Mouse (Mus musculus) forebrain, embryonic 15.5 days (tissue): ENCODE measurements at regions not wholly inside any gene's neighbourhood (a gene's known extent, or its start where the extent isn't known, plus 50 kb on each side); places are given as distances from the start of the nearest gene placed in this dataset.
A peak's percentile ranks its signal among the peaks of the same experiment; 100 is the strongest.

ENCODE experiments used
- ATAC-seq: fragments of 200-750 bp; cut with Nextera tagmentation; replicated peaks from 2 replicates; pipeline ENCODE4 v1.8.0; 2017; ENCODE audit warnings: mild to moderate bottlenecking, moderate TSS enrichment, moderate library complexity
- H3K27ac ChIP-seq: fragments of 300-500 bp; sonication (generic); replicated peaks from 2 replicates; pipeline ENCODE4 v1.5.1; 2015; ENCODE audit warnings: mild to moderate bottlenecking, inconsistent platforms
- H3K27me3 ChIP-seq: fragments of 300-500 bp; sonication (generic); 2 replicates; pipeline ENCODE4 v1.6.1; 2015; ENCODE audit warnings: inconsistent platforms
- H3K36me3 ChIP-seq: fragments of 300-500 bp; sonication (generic); 2 replicates; pipeline ENCODE4 v1.6.1; 2015; ENCODE audit warnings: mild to moderate bottlenecking, inconsistent platforms
- H3K4me1 ChIP-seq: fragments of 300-500 bp; sonication (generic); 2 replicates; pipeline ENCODE4 v1.6.1; 2015; ENCODE audit warnings: inconsistent platforms
- H3K4me2 ChIP-seq: fragments of 300-500 bp; sonication (generic); replicated peaks from 2 replicates; pipeline ENCODE4 v1.6.1; 2015; ENCODE audit warnings: mild to moderate bottlenecking, inconsistent platforms
- H3K4me3 ChIP-seq: fragments of 300-500 bp; sonication (generic); 2 replicates; pipeline ENCODE4 v1.5.1; 2015; ENCODE audit warnings: mild to moderate bottlenecking, inconsistent platforms
- H3K9ac ChIP-seq: fragments of 300-500 bp; sonication (generic); replicated peaks from 2 replicates; pipeline ENCODE4 v1.6.1; 2015; ENCODE audit warnings: mild to moderate bottlenecking, inconsistent platforms
- H3K9me3 ChIP-seq: fragments of 300-500 bp; sonication (generic); 2 replicates; pipeline ENCODE4 v1.6.1; 2016; ENCODE audit warnings: inconsistent platforms
- WGBS: fragments of 180-500 bp; shearing (Covaris S2); methylation state at CpG from one replicate; pipeline ENCODE4 v1.1.7; 2015; ENCODE audit warnings: mixed read lengths; 5-methylcytosine and 5-hydroxymethylcytosine counted together

- no peak overlapping the region for H3K27ac ChIP-seq
- no peaks in the 10 kb centered on the region for H3K9me3 ChIP-seq
- no peak for ATAC-seq
- no peak overlapping the region for H3K4me2 ChIP-seq
- no peaks in the 10 kb centered on the region for H3K27me3 ChIP-seq
- no peaks in the 10 kb centered on the region for H3K4me1 ChIP-seq
- no peak overlapping the region for H3K4me3 ChIP-seq
- no peak overlapping the region for H3K9ac ChIP-seq
- H3K36me3 ChIP-seq = no peaks in the 10 kb centered on the region
Measured at GRCm38 (mm10) chr13:82930010-82930409, 573.8 kb upstream of the Mef2c start.

GRCm38 (mm10) chr13:82937856-82938255, 566.0 kb upstream of the Mef2c start:
- Histone ChIP-seq H3K4me3 (no peak overlapping the region), H3K4me1 (peaks cover 3% of the 10 kb centered on the region; the same call in 1 of the 2 replicates), H3K27ac (no peak overlapping the region), H3K4me2 (no peak overlapping the region), H3K9me3 (no peaks in the 10 kb centered on the region), H3K9ac (no peak overlapping the region), H3K36me3 (no peaks in the 10 kb centered on the region), H3K27me3 (no peaks in the 10 kb centered on the region)
- no peak for ATAC-seq
- 92% methylated on average over 3 of the region's 3 CpGs for WGBS

- no peaks in the 10 kb centered on the region for H3K36me3 ChIP-seq
- WGBS = 36% methylated on average over 11 of the region's 11 CpGs
- no peak overlapping the region for H3K27ac ChIP-seq
- H3K4me3 ChIP-seq = no peak overlapping the region
- H3K4me1 ChIP-seq = peaks cover 4% of the 10 kb centered on the region; the same call in 1 of the 2 replicates
- 0 out of 2 replicates have a peak overlapping the region, but pooled peaks have one; percentile 12 for H3K4me2 ChIP-seq
- no peaks in the 10 kb centered on the region for H3K9me3 ChIP-seq
- H3K9ac ChIP-seq = no peak overlapping the region
- ATAC-seq = no peak
- H3K27me3 ChIP-seq = no peaks in the 10 kb centered on the region
Measured at GRCm38 (mm10) chr13:82942691-82943341, 561.0 kb upstream of the Mef2c start.

DNA sequence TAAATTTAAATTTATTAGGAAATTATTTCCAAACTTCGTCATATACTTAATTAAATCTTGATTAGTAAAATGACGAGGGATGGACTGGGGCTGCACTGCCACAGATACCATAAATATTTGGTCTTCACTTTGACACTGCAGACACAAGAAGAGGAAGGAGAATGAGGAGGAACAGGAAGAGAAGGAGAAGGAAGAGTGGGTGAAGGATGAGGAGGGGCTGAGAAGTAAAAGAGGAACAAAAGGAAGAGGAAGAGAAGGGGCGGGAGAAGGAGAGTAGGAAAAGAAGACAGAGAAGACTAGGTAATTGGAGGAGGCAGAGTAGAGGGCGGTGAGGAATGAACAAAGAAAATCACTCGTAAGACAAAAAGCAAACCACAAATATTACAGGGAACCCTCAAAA, 556.9 kb upstream of the Mef2c start:
- H3K27me3 ChIP-seq = no peaks in the 10 kb centered on the region
- ATAC-seq = no peak
- no peak overlapping the region for H3K4me2 ChIP-seq
- no peak overlapping the region for H3K9ac ChIP-seq
- peaks cover 4% of the 10 kb centered on the region; the same call in 1 of the 2 replicates for H3K4me1 ChIP-seq
- no peaks in the 10 kb centered on the region for H3K36me3 ChIP-seq
- H3K27ac ChIP-seq = no peak overlapping the region
- H3K4me3 ChIP-seq = no peak overlapping the region
- WGBS = 96% methylated on average over 5 of the region's 5 CpGs
- H3K9me3 ChIP-seq = no peaks in the 10 kb centered on the region

DNA sequence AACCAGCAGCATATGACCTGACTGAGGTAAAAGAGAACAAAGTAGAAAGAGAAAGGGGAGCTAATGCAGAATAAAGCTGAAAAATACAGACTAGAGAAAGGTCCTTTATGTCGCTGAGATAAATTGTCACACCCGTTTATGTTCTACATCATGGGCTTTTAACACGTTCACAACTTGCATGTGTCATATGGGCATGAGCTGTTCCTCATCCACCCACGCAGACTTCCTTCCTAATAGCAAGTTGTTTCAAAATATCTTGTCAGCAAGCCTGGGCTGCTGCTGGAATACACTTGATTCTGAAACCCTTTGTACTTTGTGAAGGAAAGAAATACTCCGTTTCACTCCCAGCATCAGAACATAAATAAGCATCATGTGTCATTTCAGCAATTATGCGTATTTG, 554.3 kb upstream of the Mef2c start:
- WGBS = 79% methylated on average over 6 of the region's 6 CpGs
- no peak for ATAC-seq

GRCm38 (mm10) chr13:82962333-82962732, 541.5 kb upstream of the Mef2c start:
- no peak overlapping the region for H3K27ac ChIP-seq
- H3K4me2 ChIP-seq = no peak overlapping the region
- no peak overlapping the region for H3K9ac ChIP-seq
- 76% methylated on average over 3 of the region's 3 CpGs for WGBS
- ATAC-seq = no peak
- no peak overlapping the region for H3K4me3 ChIP-seq
- no peaks in the 10 kb centered on the region for H3K4me1 ChIP-seq
- no peaks in the 10 kb centered on the region for H3K36me3 ChIP-seq
- no peaks in the 10 kb centered on the region for H3K9me3 ChIP-seq
- no peaks in the 10 kb centered on the region for H3K27me3 ChIP-seq

More for the DNA sequence above, 554.3 kb upstream of the Mef2c start:
- Histone ChIP-seq H3K9me3 (no peaks in the 10 kb centered on the region), H3K4me2 (no peak overlapping the region), H3K36me3 (no peaks in the 10 kb centered on the region), H3K27me3 (no peaks in the 10 kb centered on the region), H3K27ac (no peak overlapping the region), H3K9ac (no peak overlapping the region), H3K4me3 (no peak overlapping the region), H3K4me1 (no peaks in the 10 kb centered on the region)

- ATAC-seq = peak; percentile 91
- peaks cover 3% of the 10 kb centered on the region; the same call in 1 of the 2 replicates for H3K9me3 ChIP-seq
Measured at GRCm38 (mm10) chr13:82971722-82972121, 532.1 kb upstream of the Mef2c start.

DNA sequence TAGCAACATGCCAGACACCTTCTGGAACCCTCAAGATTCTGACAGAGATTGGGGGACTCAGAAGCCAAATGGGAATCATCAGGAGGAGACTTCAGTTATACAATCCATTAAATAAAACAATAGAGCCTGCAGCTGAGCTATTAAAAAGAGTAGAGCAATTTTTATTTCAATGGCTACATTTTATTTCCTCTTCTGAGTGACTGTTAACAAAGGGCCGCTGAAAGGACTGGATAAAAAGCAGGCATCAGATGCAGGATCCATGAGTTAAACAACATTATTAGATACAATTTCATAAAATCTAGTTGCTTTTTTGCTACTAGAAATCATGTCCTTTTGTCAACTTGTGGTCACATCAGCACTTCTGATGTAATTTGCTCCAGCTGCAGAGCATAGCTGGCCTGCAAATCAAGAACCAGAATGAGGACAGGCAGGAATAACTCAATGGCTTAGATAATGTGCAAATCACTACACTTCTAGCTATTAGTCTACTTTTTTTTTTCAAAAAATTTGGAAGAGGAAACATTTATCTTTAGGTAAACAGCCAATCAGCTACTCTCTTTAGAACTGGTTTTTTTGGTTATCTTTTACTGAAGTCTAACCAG, 529.5 kb upstream of the Mef2c start:
- no peak overlapping the region for H3K4me3 ChIP-seq
- peak overlapping the region; percentile 31; the same call in 1 of the 2 replicates for H3K27ac ChIP-seq
- no peak for ATAC-seq
- 71% methylated on average over 1 of the region's 1 CpGs for WGBS
- no peaks in the 10 kb centered on the region for H3K27me3 ChIP-seq
- no peaks in the 10 kb centered on the region for H3K9me3 ChIP-seq
- H3K4me2 ChIP-seq = no peak overlapping the region
- H3K4me1 ChIP-seq = no peaks in the 10 kb centered on the region
- H3K36me3 ChIP-seq = no peaks in the 10 kb centered on the region
- no peak overlapping the region for H3K9ac ChIP-seq

More at GRCm38 (mm10) chr13:82971722-82972121, 532.1 kb upstream of the Mef2c start:
- no peak overlapping the region for H3K4me3 ChIP-seq
- no peaks in the 10 kb centered on the region for H3K36me3 ChIP-seq
- 60% methylated on average over 9 of the region's 9 CpGs for WGBS
- no peaks in the 10 kb centered on the region for H3K4me1 ChIP-seq
- no peak overlapping the region for H3K4me2 ChIP-seq
- H3K9ac ChIP-seq = no peak overlapping the region
- H3K27me3 ChIP-seq = no peaks in the 10 kb centered on the region
- peak overlapping the region; percentile 35 for H3K27ac ChIP-seq

DNA sequence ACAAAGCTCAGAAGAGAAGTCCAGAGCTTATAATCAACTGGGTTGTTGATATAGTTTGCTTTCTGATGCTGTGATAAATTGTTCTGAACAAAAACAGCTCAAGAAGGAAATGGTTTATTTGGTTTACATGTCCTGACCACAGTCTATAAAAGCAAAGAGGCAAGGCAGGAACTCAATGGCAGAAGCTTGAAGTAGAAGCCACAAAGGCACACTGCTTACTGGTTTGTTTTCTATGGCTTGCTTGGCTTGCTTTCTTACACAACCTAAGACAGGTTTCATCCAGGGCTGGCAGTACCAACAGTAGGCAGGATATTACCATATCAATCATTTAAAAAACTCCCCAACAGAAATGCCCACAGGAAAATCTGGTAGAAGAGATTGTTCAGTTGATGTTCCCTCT, 502.7 kb upstream of the Mef2c start:
- no peak for ATAC-seq
- no peaks in the 10 kb centered on the region for H3K36me3 ChIP-seq
- H3K9me3 ChIP-seq = no peaks in the 10 kb centered on the region
- H3K4me1 ChIP-seq = no peaks in the 10 kb centered on the region
- H3K9ac ChIP-seq = no peak overlapping the region
- H3K27ac ChIP-seq = no peak overlapping the region
- H3K4me2 ChIP-seq = no peak overlapping the region
- no peak overlapping the region for H3K4me3 ChIP-seq
- no peaks in the 10 kb centered on the region for H3K27me3 ChIP-seq

GRCm38 (mm10) chr13:83016686-83017085, 487.1 kb upstream of the Mef2c start:
- H3K9me3 ChIP-seq = no peaks in the 10 kb centered on the region
- no peak overlapping the region for H3K4me3 ChIP-seq
- peak overlapping the region; percentile 44; the same call in 1 of the 2 replicates for H3K27ac ChIP-seq
- H3K4me1 ChIP-seq = no peaks in the 10 kb centered on the region
- no peaks in the 10 kb centered on the region for H3K36me3 ChIP-seq
- ATAC-seq = 0 out of 2 replicates have a peak, but pooled peaks have one; percentile 48
- H3K9ac ChIP-seq = no peak overlapping the region
- H3K27me3 ChIP-seq = no peaks in the 10 kb centered on the region
- H3K4me2 ChIP-seq = no peak overlapping the region

- WGBS = 35% methylated on average over 3 of the region's 3 CpGs
- H3K4me2 ChIP-seq = no peak overlapping the region
- no peak overlapping the region for H3K27ac ChIP-seq
- H3K4me3 ChIP-seq = no peak overlapping the region
- ATAC-seq = no peak
- no peaks in the 10 kb centered on the region for H3K27me3 ChIP-seq
- no peak overlapping the region for H3K9ac ChIP-seq
- H3K9me3 ChIP-seq = no peaks in the 10 kb centered on the region
- H3K4me1 ChIP-seq = no peaks in the 10 kb centered on the region
- H3K36me3 ChIP-seq = no peaks in the 10 kb centered on the region
Measured at GRCm38 (mm10) chr13:83020829-83021228, 483.0 kb upstream of the Mef2c start.

GRCm38 (mm10) chr13:83023972-83024371, 479.9 kb upstream of the Mef2c start:
- H3K4me3 ChIP-seq = no peak overlapping the region
- H3K27me3 ChIP-seq = no peaks in the 10 kb centered on the region
- no peak overlapping the region for H3K27ac ChIP-seq
- H3K4me2 ChIP-seq = no peak overlapping the region
- no peak overlapping the region for H3K9ac ChIP-seq
- no peaks in the 10 kb centered on the region for H3K4me1 ChIP-seq
- 89% methylated on average over 4 of the region's 4 CpGs for WGBS
- no peak for ATAC-seq
- H3K9me3 ChIP-seq = no peaks in the 10 kb centered on the region
- no peaks in the 10 kb centered on the region for H3K36me3 ChIP-seq

DNA sequence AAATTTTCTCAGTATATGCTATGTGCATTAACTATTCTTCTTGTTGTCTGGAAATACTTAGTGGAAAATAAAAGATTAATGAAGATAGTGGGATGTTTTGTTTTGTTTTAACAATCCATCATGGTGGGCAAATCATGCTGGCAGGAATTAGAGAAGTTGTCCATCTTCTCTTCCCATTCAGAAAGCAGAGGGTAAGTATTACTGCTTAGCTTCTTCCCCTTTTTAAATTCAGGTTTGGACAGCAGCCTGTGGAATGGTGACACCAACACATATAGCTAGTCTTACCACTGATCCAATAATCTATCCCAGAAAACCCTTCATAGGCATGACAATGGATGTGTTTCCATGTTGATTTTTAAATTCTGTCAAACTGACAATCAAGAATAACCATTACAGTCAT, 467.9 kb upstream of the Mef2c start:
- H3K4me2 ChIP-seq = no peak overlapping the region
- no peaks in the 10 kb centered on the region for H3K4me1 ChIP-seq
- H3K27me3 ChIP-seq = no peaks in the 10 kb centered on the region
- no peak overlapping the region for H3K27ac ChIP-seq
- no peak overlapping the region for H3K4me3 ChIP-seq
- H3K36me3 ChIP-seq = no peaks in the 10 kb centered on the region
- no peaks in the 10 kb centered on the region for H3K9me3 ChIP-seq
- H3K9ac ChIP-seq = no peak overlapping the region
- ATAC-seq = no peak
